Mouse (Mus musculus): Measurements from ENCODE around the gene Gck.

DNA sequence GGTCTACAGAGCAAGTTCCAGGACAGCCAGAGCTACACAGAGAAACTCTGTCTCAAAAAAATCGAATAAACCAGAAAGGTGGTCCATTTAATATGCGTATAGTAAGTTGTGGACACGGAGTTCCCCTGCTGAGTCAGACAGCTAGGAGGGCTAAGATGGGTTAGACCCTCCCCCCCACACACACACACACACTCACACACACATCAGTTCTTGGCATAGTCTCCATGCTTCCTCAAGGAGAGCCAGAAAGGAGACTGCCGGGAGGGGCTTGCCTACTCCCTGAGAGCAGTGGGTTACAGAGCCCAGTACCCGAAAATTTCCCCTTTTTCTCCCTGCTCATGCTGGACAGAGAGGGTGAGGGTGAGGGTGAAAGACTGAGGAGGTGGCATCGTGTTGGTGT, 89.2 kb downstream of the Gck start:
- TF ChIP-seq CTCF (IDR thresholded peaks at IDR 0.05) (no peak), EP300 (IDR thresholded peaks at IDR 0.05) (no peak)
